Mouse (Mus musculus) heart, embryonic 11.5 days (tissue): ENCODE measurements around the gene 4930562C15Rik. TPM values are rescaled to one million over a fixed set of nuclear protein-coding genes. Genes with fewer than 3 reads are reported as not detected.

ENCODE experiments used
- ATAC-seq: fragments of 200-750 bp; cut with Nextera tagmentation; replicated peaks from 2 replicates; pipeline ENCODE4 v1.8.0; 2017; ENCODE audit warnings: moderate library complexity; ENCODE audit not compliant: insufficient number of reproducible peaks, low FRiP score, low TSS enrichment
- H3K27ac ChIP-seq: fragments of 300-500 bp; sonication (generic); 2 replicates; pipeline ENCODE4 v1.5.1; 2014; ENCODE audit warnings: mild to moderate bottlenecking, low read depth, low read length
- H3K27me3 ChIP-seq: fragments of 300-500 bp; sonication (generic); 2 replicates; pipeline ENCODE4 v1.6.1; 2014; ENCODE audit warnings: mild to moderate bottlenecking, low read length, mixed read lengths; ENCODE audit not compliant: control insufficient read depth, insufficient read depth
- H3K36me3 ChIP-seq: fragments of 300-500 bp; sonication (generic); 2 replicates; pipeline ENCODE4 v1.6.1; 2014; ENCODE audit warnings: mild to moderate bottlenecking, low read length, moderate library complexity, mixed read lengths; ENCODE audit not compliant: control insufficient read depth, insufficient read depth
- H3K4me1 ChIP-seq: fragments of 300-500 bp; sonication (generic); 2 replicates; pipeline ENCODE4 v1.6.1; 2014; ENCODE audit warnings: low read length; ENCODE audit not compliant: control insufficient read depth, insufficient read depth
- H3K4me2 ChIP-seq: fragments of 300-500 bp; sonication (generic); 2 replicates; pipeline ENCODE4 v1.6.1; 2014; ENCODE audit warnings: mild to moderate bottlenecking, moderate library complexity
- H3K4me3 ChIP-seq: fragments of 300-500 bp; sonication (generic); 2 replicates; pipeline ENCODE4 v1.5.1; 2014; ENCODE audit warnings: low read depth, low read length
- H3K9ac ChIP-seq: fragments of 300-500 bp; sonication (generic); 2 replicates; pipeline ENCODE4 v1.6.1; 2014; ENCODE audit warnings: mild to moderate bottlenecking, low read depth, low read length, moderate library complexity
- H3K9me3 ChIP-seq: fragments of 300-500 bp; sonication (generic); replicated peaks from 2 replicates; pipeline ENCODE4 v1.6.1; 2016; ENCODE audit warnings: low read length; ENCODE audit not compliant: control insufficient read depth
- WGBS: fragments of 180-500 bp; shearing (Covaris S2); extraction: QIAGEN DNeasy Blood & Tissue Kit; methylation state at CpG from one replicate; pipeline ENCODE4 v1.1.7; 2014; ENCODE audit not compliant: insufficient replicate concordance; 5-methylcytosine and 5-hydroxymethylcytosine counted together
- polyA plus RNA-seq: library from polyadenylated mRNA; unstranded; fragments of >200 nt; fragmentation: Nextera tagmentation; extraction: Ambion mirVana; gene quantifications from 2 replicates; pipeline ENCODE4 v1.2.1, GENCODE M21; 2014

Gene 4930562C15Rik
- polyA plus RNA-seq, 1 experiment from 2014 or later: 0.79 TPM

- no peak overlapping the region for H3K4me3 ChIP-seq
- H3K4me1 ChIP-seq: peaks cover 2% of the 10 kb centered on the region; the same call in 1 of the 2 replicates
- no peak overlapping the region for H3K4me2 ChIP-seq
- no peaks in the 10 kb centered on the region for H3K9me3 ChIP-seq
- no peak overlapping the region for H3K27ac ChIP-seq
- peaks cover 3% of the 10 kb centered on the region; the same call in 1 of the 2 replicates for H3K36me3 ChIP-seq
- H3K27me3 ChIP-seq: no peaks in the 10 kb centered on the region
- WGBS: 81% methylated on average over 3 of the region's 3 CpGs
- ATAC-seq: no peak
- no peak overlapping the region for H3K9ac ChIP-seq
Measured at GRCm38 (mm10) chr16:4904878-4905277, 69.7 kb downstream of the 4930562C15Rik start.

DNA sequence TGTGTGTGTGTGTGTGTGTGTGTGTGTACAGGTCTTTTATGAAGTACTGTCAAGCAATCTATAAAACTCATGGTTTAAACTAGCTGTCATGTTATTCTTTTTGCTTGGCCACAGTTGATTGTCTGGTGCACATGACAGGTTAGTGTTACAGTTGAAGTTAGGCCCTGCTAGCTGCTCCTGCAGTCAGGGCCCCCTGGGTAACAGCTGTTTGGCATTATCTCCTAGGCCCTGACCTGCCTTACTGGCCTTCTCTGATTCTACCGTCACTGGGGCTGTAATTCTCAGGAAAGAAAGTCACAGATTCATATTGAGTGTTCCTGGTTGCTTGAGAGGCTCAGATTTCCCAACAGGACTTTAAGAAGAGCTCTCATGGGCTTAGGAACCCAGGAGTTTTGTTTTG, 70.4 kb downstream of the 4930562C15Rik start:
- 21% methylated on average over 1 of the region's 1 CpGs for WGBS
- Histone ChIP-seq H3K4me2 (no peak overlapping the region), H3K4me3 (no peak overlapping the region)

GRCm38 (mm10) chr16:4906559-4906958, 71.3 kb downstream of the 4930562C15Rik start:
- Histone ChIP-seq H3K36me3 (peaks cover 3% of the 10 kb centered on the region; the same call in 1 of the 2 replicates), H3K9me3 (no peaks in the 10 kb centered on the region), H3K27ac (no peak overlapping the region), H3K27me3 (no peaks in the 10 kb centered on the region), H3K4me3 (no peak overlapping the region), H3K9ac (no peak overlapping the region), H3K4me2 (no peak overlapping the region), H3K4me1 (peaks cover 2% of the 10 kb centered on the region; the same call in 1 of the 2 replicates)
- no peak for ATAC-seq

More for the DNA sequence above, 70.4 kb downstream of the 4930562C15Rik start:
- H3K9ac ChIP-seq: no peak overlapping the region
- no peaks in the 10 kb centered on the region for H3K27me3 ChIP-seq
- no peak for ATAC-seq
- H3K27ac ChIP-seq: no peak overlapping the region
- peaks cover 3% of the 10 kb centered on the region; the same call in 1 of the 2 replicates for H3K36me3 ChIP-seq
- H3K9me3 ChIP-seq: no peaks in the 10 kb centered on the region
- peaks cover 2% of the 10 kb centered on the region; the same call in 1 of the 2 replicates for H3K4me1 ChIP-seq

GRCm38 (mm10) chr16:4907386-4907785, 72.2 kb downstream of the 4930562C15Rik start:
- Histone ChIP-seq H3K9me3 (no peaks in the 10 kb centered on the region), H3K4me3 (no peak overlapping the region), H3K27ac (no peak overlapping the region), H3K9ac (no peak overlapping the region), H3K4me1 (peaks cover 2% of the 10 kb centered on the region; the same call in 1 of the 2 replicates), H3K36me3 (peaks cover 5% of the 10 kb centered on the region; the same call in 1 of the 2 replicates), H3K4me2 (no peak overlapping the region), H3K27me3 (no peaks in the 10 kb centered on the region)
- no peak for ATAC-seq
- WGBS: 61% methylated on average over 2 of the region's 2 CpGs

DNA sequence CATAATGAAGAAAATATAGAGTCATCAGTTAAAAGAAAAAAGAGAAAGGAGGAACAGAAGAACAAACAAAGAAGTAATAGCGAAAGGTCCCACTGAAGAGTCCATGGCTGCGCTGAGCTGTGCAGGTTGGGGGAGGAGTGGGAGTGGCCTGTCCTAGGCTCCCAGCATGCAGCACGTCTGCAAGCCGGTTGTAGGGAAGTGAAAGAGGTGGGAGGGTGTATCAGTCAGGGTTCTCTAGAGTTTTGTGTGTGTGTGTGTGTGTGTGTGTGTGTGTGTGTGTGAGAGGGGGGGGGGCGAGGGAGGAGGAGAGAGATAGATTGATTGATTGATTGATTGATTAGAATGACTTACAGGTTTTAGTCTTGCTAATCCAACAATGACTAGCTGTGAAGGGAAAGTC, 72.8 kb downstream of the 4930562C15Rik start:
- Histone ChIP-seq H3K27me3 (no peaks in the 10 kb centered on the region), H3K9me3 (no peaks in the 10 kb centered on the region), H3K4me2 (no peak overlapping the region), H3K9ac (no peak overlapping the region), H3K4me3 (no peak overlapping the region), H3K27ac (no peak overlapping the region), H3K36me3 (peaks cover 5% of the 10 kb centered on the region; the same call in 1 of the 2 replicates), H3K4me1 (peaks cover 2% of the 10 kb centered on the region; the same call in 1 of the 2 replicates)
- ATAC-seq: no peak
- 55% methylated on average over 4 of the region's 5 CpGs for WGBS

DNA sequence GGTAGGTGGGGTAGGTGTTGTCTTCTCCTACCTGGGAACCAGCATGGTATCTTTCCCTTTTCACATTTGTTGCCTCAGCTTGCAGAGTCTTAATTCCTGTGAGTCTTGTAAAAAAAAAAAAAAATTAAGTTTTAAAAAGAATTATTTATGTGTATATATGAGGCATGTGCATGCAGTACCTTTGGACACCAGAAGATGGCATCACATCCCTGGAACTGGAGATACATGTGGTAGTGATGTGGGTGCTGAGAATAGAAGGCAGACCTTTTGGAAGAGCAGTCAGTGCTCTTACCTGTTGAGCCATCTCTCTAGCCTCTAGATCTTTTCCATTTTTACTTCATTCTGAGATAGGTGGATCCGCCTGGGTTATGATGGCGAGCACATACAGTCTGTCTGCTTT, 74.5 kb downstream of the 4930562C15Rik start:
- no peak overlapping the region for H3K4me3 ChIP-seq
- H3K9ac ChIP-seq: no peak overlapping the region
- no peak overlapping the region for H3K27ac ChIP-seq
- WGBS: 99% methylated on average over 2 of the region's 2 CpGs
- H3K27me3 ChIP-seq: no peaks in the 10 kb centered on the region
- H3K36me3 ChIP-seq: peaks cover 13% of the 10 kb centered on the region
- peaks cover 8% of the 10 kb centered on the region for H3K4me1 ChIP-seq
- ATAC-seq: no peak
- H3K9me3 ChIP-seq: no peaks in the 10 kb centered on the region
- H3K4me2 ChIP-seq: no peak overlapping the region

- Histone ChIP-seq H3K36me3 (peaks cover 13% of the 10 kb centered on the region), H3K27me3 (no peaks in the 10 kb centered on the region), H3K4me3 (no peak overlapping the region), H3K4me2 (no peak overlapping the region), H3K27ac (no peak overlapping the region), H3K4me1 (peaks cover 5% of the 10 kb centered on the region; the same call in 1 of the 2 replicates), H3K9me3 (no peaks in the 10 kb centered on the region), H3K9ac (no peak overlapping the region)
- no peak for ATAC-seq
- 95% methylated on average over 8 of the region's 8 CpGs for WGBS
Measured at GRCm38 (mm10) chr16:4910758-4911157, 75.5 kb downstream of the 4930562C15Rik start.

DNA sequence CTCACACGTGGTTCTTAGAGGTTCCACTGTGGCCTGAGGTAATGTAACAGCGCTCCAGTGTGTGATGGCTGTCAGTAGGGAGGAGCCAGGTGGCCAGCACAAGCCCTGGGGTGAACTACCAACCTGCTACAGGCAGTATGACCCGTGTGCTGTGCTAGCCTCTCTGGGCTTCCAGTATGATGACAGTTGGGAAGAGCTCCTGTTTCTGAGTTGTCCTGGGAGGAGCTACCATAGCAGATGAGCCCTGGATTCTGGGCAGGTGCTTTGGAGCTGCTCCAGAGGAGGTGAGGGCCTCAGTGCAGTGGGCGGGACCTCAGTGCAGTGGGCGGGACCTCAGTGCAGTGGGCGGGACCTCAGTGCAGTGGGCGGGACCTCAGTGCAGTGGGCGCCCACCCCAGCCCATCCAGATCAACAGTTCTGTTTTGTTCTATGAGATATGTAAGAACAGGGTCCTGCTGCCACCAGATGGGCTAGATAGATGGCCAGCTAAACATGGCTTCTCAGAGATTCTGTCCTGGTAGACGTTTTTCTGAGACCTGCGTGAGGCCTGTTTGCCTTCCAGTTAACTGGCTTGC, 76.9 kb downstream of the 4930562C15Rik start:
- Histone ChIP-seq H3K9ac (no peak overlapping the region), H3K4me3 (no peak overlapping the region), H3K4me2 (no peak overlapping the region), H3K9me3 (no peaks in the 10 kb centered on the region), H3K27ac (no peak overlapping the region), H3K36me3 (peaks cover 18% of the 10 kb centered on the region), H3K4me1 (peaks cover 5% of the 10 kb centered on the region; the same call in 1 of the 2 replicates), H3K27me3 (no peaks in the 10 kb centered on the region)
- WGBS: 72% methylated on average over 10 of the region's 10 CpGs
- ATAC-seq: no peak
